Mouse (Mus musculus) ovary, adult 18-20 months (tissue): Measurements from ENCODE around the gene Zbtb1.

Experiments used
- DNase-seq: peaks from one replicate; pipeline ENCODE4 v3.0.0; 2022; ENCODE audit warnings: low spot score, mixed read lengths

Zbtb1 gene

DNA sequence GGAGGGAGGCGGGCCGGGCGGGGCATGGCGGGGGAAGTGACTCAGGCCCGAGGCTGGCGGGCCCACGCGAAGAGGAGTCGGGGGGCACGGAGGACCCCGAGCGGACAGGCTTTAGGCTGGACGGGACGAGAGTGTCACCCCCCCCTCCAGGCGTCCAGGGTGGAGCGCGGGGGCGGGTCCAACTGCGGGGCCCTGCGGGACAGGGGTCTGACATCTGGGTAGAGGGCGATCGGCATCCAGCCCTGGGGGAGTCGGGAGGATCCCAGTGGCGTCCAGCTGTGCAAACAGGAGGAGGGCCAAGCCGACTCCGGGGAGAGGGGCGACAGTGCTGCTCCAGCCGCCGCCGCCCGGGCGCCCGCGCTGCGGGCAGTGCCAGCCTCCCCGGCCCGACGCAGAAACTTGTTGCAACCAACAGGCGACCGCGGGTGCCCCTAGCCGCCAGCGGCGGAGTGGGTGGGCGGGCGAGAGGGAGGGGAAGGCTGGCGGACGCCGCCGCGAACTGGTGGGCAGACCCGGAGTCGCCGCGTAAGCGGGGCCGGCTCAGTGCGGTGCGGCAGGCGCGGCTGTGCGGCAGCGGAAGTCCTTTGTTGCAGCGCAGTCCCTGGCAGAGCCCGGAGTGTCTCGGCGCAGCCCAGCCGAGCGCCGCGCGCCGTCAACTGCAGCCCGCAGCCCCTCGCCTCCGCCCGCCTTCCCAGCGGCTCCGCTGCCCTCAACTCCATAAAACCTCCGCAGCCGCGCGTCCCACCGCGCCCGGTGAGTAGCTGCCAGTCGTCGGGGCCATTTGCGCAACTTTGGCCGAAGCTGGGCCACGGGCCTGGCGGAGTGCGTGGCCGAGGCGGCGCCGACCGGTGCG lies at the start of gene Zbtb1:
Gene Zbtb1 (plus strand): TSS at position 289 of the 853 bp plus-strand sequence.
- peak; percentile 80 for DNase-seq

DNA sequence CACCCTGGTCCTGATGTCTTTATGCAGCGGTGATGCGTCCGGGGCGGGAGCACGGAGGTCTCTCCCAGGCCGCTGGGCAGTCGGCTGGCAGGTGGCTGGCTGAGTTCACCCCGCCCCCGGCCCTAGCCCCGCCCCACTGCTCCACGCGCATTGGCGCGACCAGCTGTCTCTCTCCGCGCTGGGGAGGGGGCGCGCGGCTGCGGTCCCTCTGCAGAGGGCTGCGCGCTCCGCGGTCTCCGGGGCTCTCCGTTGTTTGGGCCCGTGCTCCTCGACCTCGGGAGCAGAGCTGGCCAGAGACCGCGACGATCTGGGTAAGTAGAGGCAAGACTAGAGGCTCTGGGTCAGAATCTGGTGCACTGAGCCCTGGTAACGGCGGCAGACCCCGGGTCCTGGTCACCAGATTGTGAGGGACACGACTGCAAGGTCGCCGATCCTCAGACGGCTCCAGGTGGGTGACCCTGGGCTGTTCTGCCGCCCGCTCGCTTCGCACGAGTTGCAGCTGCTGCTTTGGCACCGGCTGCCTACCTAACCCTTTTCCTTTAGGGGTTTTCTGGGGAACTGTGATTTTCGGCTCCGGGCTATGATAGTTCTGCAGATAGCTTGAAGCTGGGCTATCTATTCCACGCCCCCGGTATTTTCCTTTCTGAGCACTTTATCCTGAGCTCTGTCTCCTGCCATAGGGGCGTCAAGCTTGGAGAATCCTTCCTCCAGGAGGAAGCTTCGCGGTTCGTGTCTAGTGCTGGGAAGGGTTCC lies 45.2 kb upstream of the Zbtb1 start, which contains the start of gene Akap5:
Gene Akap5 (plus strand): TSS at position 213 of the 753 bp plus-strand sequence.
- DNase-seq: peak; percentile 25

DNA sequence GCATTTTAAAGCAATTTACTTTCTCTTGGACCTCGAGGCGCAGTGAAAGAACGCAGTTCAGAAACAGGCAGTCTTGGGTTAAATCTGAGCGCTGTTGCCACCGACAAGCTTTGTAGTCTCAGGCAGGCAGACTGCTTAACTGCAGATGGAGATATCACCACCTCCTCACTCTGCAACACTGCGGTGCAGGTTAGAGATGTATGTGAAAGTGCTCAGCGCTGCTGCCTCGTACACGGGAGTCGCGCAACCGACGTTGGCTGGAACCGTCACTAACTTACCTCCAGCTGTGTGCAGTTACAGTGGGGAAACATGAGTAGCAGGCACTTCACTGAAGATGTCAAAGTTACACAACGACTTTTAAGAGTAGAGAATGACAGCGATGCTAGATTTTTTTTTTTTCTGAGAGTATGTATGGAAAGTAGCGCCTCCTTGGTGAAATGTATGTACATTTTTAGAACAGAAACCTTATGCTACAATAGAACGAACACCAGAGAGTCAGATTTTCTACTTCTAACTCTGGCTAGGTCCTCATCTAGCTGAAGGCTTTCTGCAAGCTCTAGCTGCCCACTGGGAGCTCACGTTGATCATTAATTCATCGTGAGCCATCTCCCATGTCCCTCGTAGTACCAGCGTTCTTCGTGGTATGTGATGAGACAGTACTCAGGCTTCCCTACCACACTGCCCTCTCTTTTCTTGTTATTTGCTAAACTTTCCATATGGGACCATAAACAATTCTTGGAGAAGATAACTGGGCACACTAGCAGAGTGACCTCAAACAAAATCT lies 43.4 kb upstream of the Zbtb1 start:
- no peak for DNase-seq

DNA sequence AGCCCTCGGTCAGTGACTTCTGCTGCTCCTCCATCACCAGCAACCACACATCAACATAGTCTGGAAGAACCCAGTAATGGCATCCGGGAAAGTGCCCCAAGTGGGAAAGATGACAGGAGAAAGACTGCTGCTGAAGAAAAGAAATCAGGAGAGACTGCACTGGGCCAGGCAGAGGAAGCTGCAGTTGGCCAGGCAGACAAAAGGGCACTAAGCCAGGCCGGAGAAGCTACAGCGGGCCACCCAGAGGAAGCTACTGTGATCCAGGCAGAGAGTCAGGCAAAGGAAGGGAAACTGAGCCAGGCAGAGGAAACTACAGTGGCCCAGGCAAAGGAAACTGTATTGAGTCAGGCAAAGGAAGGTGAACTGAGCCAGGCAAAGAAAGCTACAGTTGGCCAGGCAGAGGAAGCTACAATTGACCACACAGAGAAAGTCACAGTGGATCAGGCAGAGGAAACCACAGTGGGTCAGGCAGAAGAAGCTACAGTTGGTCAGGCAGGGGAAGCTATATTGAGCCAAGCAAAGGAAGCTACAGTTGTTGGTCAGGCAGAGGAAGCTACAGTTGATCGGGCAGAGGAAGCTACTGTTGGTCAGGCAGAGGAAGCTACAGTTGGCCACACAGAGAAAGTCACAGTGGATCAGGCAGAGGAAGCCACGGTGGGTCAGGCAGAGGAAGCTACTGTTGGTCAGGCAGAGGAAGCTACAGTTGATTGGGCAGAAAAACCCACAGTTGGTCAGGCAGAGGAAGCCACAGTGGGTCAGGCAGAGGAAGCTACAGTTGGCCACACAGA lies 41.3 kb upstream of the Zbtb1 start:
- DNase-seq: no peak

DNA sequence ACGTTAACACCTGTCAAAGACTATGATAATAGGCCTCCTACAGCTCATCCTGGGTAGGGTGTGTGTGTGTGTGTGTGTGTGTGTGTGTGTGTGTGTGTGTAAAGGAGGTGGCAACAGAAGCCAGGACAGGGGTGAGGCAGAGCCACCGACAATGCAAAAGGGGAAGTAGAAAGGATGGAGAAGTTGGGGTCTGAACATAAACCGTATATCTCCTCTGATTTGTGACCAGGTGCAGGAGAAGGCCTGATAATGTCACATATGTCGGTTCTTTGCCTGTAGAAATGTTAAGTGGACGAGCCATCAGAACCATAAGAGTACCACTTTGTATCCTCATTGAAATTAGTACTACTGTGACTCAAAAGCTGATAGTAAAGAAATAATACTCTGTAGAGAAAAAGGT lies 36.4 kb upstream of the Zbtb1 start:
- no peak for DNase-seq

DNA sequence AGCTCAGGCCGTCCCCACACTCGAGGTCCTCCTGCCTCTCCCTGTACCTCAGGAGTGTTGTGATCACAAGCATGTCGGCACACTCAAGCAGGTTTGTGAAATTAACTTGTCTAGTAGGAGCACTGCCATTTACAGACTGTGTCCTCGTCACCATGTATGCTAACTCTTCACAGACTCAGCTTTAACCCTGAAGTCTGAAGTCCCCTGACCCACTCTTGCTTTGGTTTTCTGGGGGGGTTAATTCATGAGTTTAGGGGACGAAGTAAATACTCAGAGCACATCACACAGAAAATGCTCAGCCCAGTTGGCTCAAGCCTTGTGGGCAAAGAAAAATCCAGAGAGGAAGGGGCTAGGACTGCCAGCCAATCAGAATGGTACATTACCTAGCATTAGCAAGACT lies 34.4 kb upstream of the Zbtb1 start:
- no peak for DNase-seq

DNA sequence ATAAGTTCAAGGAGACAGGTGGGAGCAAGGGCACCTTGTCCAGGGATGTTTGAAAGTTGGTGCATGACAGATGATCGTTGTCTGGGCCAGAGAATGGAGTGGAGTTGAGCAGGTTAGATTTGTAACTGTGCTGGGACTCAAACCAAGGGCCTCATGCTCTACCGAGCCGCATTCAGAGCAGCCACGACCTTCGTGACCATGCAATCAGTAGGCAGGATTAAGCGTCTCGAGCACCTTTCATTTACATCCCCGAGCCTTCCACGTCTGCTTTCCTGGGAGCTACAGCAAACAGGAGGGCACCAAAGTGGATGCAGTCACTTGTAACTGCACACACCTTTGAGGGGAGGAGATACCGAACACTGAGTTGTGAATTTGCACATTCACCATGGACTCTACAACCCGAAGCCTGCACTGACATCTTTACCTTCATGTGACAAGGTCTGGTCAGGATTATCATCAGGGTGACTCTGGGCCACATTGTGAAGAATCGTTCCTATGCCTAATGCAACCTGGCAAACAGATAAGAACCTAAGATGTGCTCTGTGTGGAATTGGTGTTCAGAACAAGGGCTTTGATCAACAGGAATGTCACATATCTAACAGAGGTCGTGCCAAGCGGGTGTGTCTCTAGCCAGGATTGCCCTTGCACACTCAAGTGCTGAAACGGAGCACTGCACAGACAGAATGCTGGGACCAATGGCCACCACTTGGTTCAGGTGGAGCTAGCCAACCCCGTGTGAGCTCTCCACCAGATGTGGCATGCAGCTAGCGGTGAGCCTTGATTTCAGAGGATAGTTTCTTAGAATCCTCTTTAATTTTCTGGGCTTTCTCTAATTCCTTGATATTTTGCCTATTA lies 33.7 kb upstream of the Zbtb1 start:
- no peak for DNase-seq

DNA sequence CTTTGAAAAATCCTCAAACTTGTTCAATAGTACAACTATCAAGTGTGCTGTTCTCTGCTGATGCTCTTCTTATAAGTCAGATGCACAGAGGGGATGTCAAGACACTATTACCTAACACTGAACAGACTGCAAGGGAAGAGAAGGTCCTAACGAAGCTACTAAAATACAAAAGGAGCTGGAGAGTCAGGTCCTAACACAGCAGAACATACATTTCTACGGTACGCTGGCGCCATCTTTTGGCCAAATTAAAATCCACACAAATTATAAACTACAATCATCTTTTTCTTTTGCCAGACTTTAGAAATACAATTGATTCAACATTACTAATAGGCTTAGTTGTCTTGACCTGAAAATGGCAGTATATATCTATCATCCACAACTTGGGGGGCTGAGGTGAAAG lies 29.0 kb upstream of the Zbtb1 start:
- DNase-seq: no peak

DNA sequence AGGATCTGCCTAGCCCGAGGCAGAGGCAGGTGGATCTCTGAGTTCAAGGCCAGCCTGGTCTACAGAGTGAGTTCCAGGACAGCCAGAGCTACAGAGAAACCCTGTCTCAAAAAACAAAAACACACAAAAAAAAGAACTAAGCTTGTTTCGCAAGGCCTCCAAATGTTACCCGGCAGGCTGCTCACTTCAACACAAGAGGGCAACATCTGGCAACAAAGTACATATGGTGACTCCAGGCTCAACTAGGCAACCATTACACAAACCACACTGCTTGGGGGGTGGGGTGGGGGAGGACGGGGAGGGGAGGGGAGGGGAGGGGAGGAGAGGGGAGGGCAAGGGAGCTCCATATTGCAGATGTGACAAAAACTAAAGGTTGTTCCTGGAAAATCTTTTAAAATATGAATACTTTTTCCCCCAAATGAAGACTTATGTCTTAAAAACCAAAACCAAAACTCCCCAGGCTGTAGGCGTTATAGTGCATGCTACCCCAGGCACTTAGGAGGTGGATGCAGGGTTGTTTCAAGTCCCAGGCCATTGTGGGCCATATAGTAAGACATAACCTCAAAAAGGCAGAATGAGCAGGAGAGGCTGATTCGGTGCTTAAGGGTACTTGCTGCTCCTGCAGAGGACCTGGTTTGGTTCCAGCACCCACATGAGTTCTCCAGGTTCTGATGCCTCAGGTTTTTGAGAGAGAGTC lies 24.2 kb upstream of the Zbtb1 start:
- DNase-seq: no peak

DNA sequence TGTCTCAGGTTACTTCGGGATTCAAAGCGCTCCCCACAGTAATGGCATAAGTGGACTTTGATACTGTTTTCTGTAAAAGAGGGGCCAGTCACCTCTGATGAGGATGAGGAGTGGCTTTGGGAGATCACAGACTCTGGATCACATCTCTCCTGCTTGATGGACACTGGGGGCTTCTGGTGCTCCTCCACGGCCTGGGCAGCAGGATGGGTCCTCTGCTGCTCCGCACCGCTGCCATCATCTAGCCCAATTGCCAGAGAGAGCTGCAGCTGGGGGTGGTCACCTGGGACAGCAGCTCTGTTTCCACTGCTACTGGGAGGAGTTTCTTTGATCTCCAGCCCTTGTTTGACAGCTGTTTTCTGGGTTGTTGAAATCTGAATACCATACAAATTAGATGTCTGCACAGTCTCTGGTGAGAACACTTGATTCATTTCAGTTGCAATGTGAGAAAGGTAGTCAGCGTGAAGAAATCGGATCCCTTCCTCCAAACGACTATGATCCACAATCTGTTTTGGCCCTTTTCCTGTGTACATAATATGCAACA lies 20.3 kb upstream of the Zbtb1 start:
- no peak for DNase-seq

DNA sequence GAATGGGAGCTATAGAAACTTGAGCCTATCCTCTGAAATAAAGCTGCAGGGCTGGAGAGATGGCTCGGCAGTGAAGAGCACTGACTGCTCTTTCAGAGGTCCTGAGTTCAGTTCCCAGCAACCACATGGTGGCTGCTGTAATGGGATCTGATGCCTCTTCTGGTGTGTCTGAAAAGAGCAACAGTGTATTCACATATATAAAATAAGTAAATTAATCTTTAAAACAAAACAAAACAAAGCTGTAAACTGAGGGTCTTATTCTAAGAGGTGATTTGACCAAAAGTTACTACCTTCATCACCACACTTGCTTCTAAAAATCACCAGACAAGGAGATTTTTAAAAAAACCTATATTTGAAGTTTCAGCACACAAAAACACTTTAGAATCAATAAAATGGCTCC lies 9.2 kb upstream of the Zbtb1 start:
- no peak for DNase-seq

DNA sequence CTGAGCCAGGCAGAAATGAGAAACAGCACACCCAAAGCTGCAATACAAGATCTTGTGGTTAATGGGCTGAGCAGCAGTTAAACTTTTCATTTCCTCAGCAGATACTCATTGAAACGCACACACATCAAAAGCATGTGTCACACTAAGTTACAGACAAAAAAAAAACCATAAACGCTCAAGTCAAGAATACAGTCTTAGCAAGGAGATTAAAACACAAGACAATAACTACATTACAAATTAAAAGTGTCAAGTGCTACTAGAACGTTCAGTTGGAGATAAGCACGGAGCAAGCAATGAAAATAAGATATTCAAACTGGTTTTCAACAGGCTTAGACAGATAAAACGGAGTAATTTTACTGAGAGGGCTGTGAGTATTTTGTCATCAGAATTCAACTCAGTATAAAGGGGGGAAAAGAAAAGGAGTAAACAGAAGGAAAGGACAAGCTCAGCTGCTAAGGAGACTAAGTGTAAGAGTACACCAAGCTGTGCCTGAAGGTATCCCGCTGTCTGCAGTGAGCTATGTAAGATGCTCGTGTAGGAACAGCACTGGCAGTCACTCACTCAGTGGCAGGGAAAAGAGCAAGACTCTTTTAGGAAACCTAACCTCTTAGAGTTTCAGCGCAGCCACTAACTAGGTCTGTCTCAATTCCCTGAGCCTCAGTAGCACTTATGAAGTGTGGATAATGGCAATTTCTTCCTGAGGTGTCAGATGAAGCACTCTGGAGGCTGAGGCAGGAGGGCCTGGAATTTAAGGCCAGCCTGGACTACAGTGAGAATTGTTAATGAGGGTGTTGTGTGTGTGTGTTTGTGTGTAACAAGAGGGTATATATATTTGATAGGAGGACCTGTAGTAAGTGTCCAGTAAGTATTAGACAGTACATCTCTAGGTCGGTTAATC lies 8.4 kb upstream of the Zbtb1 start:
- DNase-seq: no peak

DNA sequence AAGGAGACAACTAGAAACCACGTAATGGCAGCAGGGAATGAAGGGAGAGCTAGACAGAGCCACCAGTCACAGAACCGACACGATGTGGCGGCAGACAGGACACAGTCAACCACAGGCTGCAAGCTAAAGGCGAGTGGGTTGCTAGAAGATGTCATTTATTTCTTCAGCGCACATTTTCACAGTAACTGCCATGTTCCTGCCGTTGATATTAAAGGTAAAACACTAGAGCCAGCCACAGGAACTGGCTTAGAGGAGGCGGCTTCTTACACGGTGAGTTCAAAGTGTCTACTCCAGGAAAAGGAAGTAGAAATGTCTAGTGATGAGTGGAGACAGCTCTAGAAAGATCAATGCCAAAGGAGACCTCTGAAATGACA lies 7.8 kb upstream of the Zbtb1 start:
- no peak for DNase-seq

DNA sequence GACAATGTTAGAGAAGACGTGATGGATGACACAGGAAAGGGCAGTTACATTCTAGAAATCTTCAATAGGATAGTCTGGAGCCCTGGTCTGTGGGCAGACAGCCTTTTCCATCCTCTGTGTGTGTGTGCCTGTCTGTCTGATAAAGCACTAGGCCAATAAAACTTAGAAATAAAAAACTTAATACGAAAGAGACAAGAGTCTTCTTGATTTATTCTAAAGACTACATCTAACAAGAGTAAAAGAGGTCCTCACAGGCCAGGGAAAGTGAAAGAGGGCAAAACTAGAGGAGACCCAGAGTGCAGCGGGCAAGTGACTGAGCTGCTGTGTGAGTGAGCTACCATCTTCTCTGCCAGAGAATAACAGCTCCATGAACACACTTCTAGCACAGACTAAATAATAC lies 3.8 kb upstream of the Zbtb1 start:
- DNase-seq: no peak

DNA sequence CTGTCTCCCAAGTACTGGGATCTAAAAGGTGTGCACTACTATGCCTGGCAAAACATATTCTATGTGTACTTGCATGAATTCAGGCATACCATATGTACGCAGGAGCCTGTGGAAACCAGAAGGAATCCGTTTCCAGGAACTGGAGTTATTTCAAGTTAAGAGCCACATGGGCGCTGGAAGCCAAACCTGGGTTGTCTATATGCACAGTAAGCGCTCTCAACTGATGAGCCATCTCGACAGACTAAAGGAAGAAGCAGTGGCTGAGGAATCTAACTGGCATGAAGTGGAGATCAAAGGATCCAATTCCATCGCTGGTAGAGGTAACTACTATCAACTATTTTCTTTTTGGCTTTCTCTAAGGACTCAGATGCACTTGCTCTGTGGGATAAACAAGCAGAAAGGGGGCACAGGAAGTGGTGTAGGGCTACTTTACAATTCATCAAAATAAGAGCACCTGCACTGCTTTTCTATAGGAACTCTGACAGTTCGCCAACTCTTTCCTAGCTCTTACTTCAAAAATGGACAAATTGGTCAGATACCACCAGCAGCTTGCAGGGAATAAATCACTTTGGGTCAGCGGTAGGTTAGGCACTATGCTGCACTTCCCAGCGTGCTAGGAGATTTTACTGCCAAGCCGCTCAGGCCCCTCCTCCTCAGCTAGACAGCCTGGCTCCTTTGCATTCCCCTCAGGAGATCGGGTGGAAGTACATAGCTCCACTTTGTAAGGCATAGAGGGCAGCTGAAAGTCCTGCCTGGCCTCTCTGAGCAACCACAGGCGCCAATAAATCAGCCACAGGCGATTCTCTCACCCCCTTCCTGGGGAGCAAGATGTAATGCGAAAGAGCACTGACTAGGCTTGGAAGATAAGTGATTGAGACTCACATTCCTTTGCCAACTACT lies 2.7 kb upstream of the Zbtb1 start:
- no peak for DNase-seq

DNA sequence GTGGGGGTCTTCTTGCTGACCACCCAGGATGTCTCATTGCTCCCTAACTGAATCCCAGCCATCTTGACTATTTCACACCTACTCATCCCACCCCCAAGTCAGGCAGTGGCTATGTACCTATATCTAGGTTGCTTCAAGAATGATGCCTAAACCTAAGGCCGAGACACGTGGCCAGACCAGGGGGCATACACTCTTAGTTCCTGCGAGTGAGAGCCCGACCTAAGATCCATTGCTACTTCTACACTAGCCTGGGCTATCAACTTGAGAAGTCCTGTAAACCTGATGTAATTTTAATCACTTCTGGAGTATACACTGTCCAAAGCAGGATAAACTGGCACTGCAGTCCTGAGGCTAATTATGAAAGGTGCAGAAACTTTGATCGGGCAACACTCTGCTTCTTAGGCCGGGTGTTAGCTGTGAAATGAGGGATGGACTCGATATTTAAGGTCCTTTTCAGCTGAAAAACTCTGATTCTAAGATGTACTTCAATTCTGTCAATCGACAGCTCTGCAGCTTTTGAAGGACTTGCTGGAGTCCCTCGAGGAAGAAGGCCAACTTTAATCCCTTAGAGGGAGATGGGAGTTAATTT lies 1.8 kb upstream of the Zbtb1 start:
- no peak for DNase-seq

DNA sequence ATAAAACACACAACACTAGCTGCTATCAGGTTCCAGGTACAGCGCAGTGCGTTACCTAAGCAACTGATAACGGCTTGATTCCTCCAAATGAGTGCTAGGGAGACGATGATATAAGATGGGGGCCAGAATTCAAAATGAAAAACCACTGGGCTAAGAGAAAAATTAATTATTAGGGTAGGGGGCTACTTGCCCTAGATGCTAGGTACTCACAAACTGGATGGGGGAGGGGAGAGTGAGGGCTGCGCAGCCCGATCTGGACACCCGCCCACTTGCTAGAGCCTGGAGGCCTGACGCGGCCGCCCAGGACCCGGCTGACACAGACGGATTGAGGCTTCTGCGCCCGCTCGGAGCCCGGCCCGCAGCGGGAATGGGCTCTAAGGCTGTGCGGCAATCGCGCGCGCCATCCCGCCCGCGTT lies 1.3 kb upstream of the Zbtb1 start:
- DNase-seq: peak; percentile 16
